Mouse (Mus musculus): Measurements from ENCODE around the gene Bst1. TPM values are rescaled to one million over a fixed set of nuclear protein-coding genes. Genes with fewer than 3 reads are reported as not detected.
A peak's percentile ranks its signal among the peaks of the same experiment; 100 is the strongest.

The Bst1 gene
- polyA plus RNA-seq, 1 experiment from 2014 or later: 0.26 TPM

- WGBS (ENCODE audit: insufficient replicate concordance): 77% methylated on average over 11 of the region's 11 CpGs
- Histone ChIP-seq H3K4me2 (no peak overlapping the region), H3K9ac (no peak overlapping the region), H3K4me1 (no peaks in the 10 kb centered on the region), H3K4me3 (no peak overlapping the region), H3K36me3 (no peaks in the 10 kb centered on the region), H3K27ac (no peak overlapping the region), H3K27me3 (replicated peaks) (no peaks in the 10 kb centered on the region), H3K9me3 (replicated peaks) (no peaks in the 10 kb centered on the region)
- ATAC-seq: no peak
Observed at GRCm38 (mm10) chr5:43820785-43821184, 2.1 kb downstream of the Bst1 start.

DNA sequence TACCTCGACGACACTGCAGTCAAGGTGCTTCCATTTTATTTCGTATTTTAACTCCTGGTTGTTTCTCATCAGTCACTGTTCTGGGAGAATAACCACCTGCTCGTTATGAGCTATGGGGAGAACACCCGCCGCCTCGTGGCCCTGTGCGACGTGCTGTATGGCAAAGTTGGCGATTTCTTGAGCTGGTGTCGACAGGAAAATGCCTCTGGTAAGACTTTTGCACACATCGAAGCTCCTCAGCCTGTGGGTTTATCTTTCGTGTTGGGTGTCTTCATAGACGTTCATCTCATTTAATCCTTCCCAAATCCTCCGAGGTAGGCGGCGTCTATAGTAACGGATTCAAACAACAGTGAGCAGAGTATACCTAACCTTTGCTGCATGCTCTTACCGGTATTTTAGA lies 2.9 kb downstream of the Bst1 start, which contains the start of gene Fbxl5:
Fbxl5 (minus strand) TSS at position 101 of the 400 bp plus-strand sequence.
- H3K9me3 ChIP-seq (replicated peaks): no peaks in the 10 kb centered on the region
- no peaks in the 10 kb centered on the region for H3K27me3 ChIP-seq (replicated peaks)
- WGBS (ENCODE audit: insufficient replicate concordance): 74% methylated on average over 19 of the region's 19 CpGs
- no peaks in the 10 kb centered on the region for H3K36me3 ChIP-seq
- no peak for ATAC-seq
- H3K4me2 ChIP-seq: no peak within 1 kb of the TSS
- no peak within 1 kb of the TSS for H3K27ac ChIP-seq
- no peaks in the 10 kb centered on the region for H3K4me1 ChIP-seq
- H3K4me3 ChIP-seq: no peak within 1 kb of the TSS
- no peak within 1 kb of the TSS for H3K9ac ChIP-seq

GRCm38 (mm10) chr5:43822199-43822598 lies 3.5 kb downstream of the Bst1 start:
- Histone ChIP-seq H3K4me1 (no peaks in the 10 kb centered on the region), H3K4me2 (no peak overlapping the region), H3K4me3 (no peak overlapping the region)

GRCm38 (mm10) chr5:43822824-43823223 lies 4.1 kb downstream of the Bst1 start:
- H3K27ac ChIP-seq: no peak overlapping the region
- 62% methylated on average over 3 of the region's 3 CpGs for WGBS (ENCODE audit: insufficient replicate concordance)
- no peak for ATAC-seq
- no peak overlapping the region for H3K4me2 ChIP-seq
- H3K9me3 ChIP-seq (replicated peaks): no peaks in the 10 kb centered on the region
- no peaks in the 10 kb centered on the region for H3K36me3 ChIP-seq
- no peak overlapping the region for H3K9ac ChIP-seq
- no peak overlapping the region for H3K4me3 ChIP-seq
- no peaks in the 10 kb centered on the region for H3K27me3 ChIP-seq (replicated peaks)
- no peaks in the 10 kb centered on the region for H3K4me1 ChIP-seq

More at GRCm38 (mm10) chr5:43822199-43822598, 3.5 kb downstream of the Bst1 start:
- ATAC-seq: no peak
- no peaks in the 10 kb centered on the region for H3K36me3 ChIP-seq
- H3K27ac ChIP-seq: no peak overlapping the region
- 84% methylated on average over 8 of the region's 8 CpGs for WGBS (ENCODE audit: insufficient replicate concordance)
- no peak overlapping the region for H3K9ac ChIP-seq
- no peaks in the 10 kb centered on the region for H3K27me3 ChIP-seq (replicated peaks)
- H3K9me3 ChIP-seq (replicated peaks): no peaks in the 10 kb centered on the region

- H3K4me3 ChIP-seq: no peak overlapping the region
- no peaks in the 10 kb centered on the region for H3K27me3 ChIP-seq (replicated peaks)
- H3K4me1 ChIP-seq: no peaks in the 10 kb centered on the region
- WGBS (ENCODE audit: insufficient replicate concordance): 64% methylated on average over 3 of the region's 3 CpGs
- no peak overlapping the region for H3K27ac ChIP-seq
- H3K36me3 ChIP-seq: no peaks in the 10 kb centered on the region
- no peak for ATAC-seq
- H3K9ac ChIP-seq: no peak overlapping the region
- H3K4me2 ChIP-seq: no peak overlapping the region
- no peaks in the 10 kb centered on the region for H3K9me3 ChIP-seq (replicated peaks)
Observed at GRCm38 (mm10) chr5:43824580-43824979, 5.9 kb downstream of the Bst1 start.

DNA sequence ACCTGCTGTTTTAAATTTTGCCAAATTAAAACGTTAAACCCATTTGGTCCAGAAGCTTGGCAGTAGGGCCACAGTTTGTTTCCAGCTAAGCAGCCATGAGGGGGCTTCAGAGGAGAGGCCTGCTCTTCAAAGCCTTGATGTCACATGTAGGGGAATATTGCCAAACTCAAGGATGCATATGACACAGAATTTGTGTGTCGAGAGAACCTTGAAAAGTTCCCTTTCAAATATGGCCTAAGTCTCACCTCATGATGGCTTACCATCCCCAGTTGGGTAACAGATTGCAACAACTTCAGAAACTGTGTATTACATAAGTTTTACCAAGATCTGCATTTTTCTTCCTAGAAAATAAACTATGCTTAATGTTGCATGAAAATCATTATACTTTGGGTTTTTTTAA lies 8.2 kb downstream of the Bst1 start:
- no peak for ATAC-seq
- no peaks in the 10 kb centered on the region for H3K9me3 ChIP-seq (replicated peaks)
- no peak overlapping the region for H3K4me2 ChIP-seq
- H3K27ac ChIP-seq: no peak overlapping the region
- no peak overlapping the region for H3K4me3 ChIP-seq
- H3K27me3 ChIP-seq (replicated peaks): no peaks in the 10 kb centered on the region
- no peaks in the 10 kb centered on the region for H3K36me3 ChIP-seq
- WGBS (ENCODE audit: insufficient replicate concordance): 69% methylated on average over 2 of the region's 2 CpGs
- H3K4me1 ChIP-seq: no peaks in the 10 kb centered on the region
- H3K9ac ChIP-seq: no peak overlapping the region

DNA sequence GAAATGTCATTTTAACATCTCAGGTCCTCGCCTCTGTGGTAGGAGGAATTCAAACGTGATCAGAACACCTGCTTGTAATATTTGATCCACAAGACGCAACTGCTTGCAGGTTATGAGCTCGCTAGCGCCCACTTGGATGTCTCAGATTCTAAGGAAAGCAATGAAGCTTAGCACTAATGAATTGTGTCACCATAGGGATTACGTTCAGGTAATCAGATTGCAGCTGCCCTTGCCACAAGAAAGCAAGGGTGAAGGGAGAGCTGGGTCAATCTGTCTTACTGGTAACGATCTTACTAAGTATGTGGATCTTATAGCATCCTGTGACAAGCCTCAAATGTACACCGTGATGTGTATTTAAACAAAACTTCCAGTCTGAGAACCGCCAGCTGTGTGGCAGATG lies 8.7 kb downstream of the Bst1 start:
- no peak overlapping the region for H3K9ac ChIP-seq
- no peaks in the 10 kb centered on the region for H3K9me3 ChIP-seq (replicated peaks)
- H3K4me1 ChIP-seq: no peaks in the 10 kb centered on the region
- H3K27ac ChIP-seq: no peak overlapping the region
- WGBS (ENCODE audit: insufficient replicate concordance): 71% methylated on average over 9 of the region's 9 CpGs
- H3K27me3 ChIP-seq (replicated peaks): no peaks in the 10 kb centered on the region
- H3K4me3 ChIP-seq: no peak overlapping the region
- no peak for ATAC-seq
- no peak overlapping the region for H3K4me2 ChIP-seq
- H3K36me3 ChIP-seq: no peaks in the 10 kb centered on the region

GRCm38 (mm10) chr5:43836590-43836989 lies 17.9 kb downstream of the Bst1 start:
- H3K27ac ChIP-seq: no peak overlapping the region
- no peak overlapping the region for H3K4me2 ChIP-seq
- H3K4me3 ChIP-seq: no peak overlapping the region
- no peaks in the 10 kb centered on the region for H3K9me3 ChIP-seq (replicated peaks)
- no peaks in the 10 kb centered on the region for H3K36me3 ChIP-seq
- 0 out of 2 replicates have a peak, but pooled peaks cover 2% of the 10 kb centered on the region for H3K4me1 ChIP-seq
- no peaks in the 10 kb centered on the region for H3K27me3 ChIP-seq (replicated peaks)
- 78% methylated on average over 7 of the region's 7 CpGs for WGBS (ENCODE audit: insufficient replicate concordance)
- no peak for ATAC-seq
- H3K9ac ChIP-seq: no peak overlapping the region

- H3K27me3 ChIP-seq (replicated peaks): no peaks in the 10 kb centered on the region
- no peak overlapping the region for H3K4me3 ChIP-seq
- no peak overlapping the region for H3K4me2 ChIP-seq
- WGBS (ENCODE audit: insufficient replicate concordance): 30% methylated on average over 5 of the region's 5 CpGs
- no peaks in the 10 kb centered on the region for H3K9me3 ChIP-seq (replicated peaks)
- H3K27ac ChIP-seq: no peak overlapping the region
- H3K9ac ChIP-seq: no peak overlapping the region
- 0 out of 2 replicates have a peak, but pooled peaks cover 5% of the 10 kb centered on the region for H3K4me1 ChIP-seq
- H3K36me3 ChIP-seq: no peaks in the 10 kb centered on the region
- ATAC-seq: no peak
Observed at GRCm38 (mm10) chr5:43837372-43837771, 18.7 kb downstream of the Bst1 start.

- no peak overlapping the region; the same call in 1 of the 2 replicates for H3K4me3 ChIP-seq
- no peaks in the 10 kb centered on the region for H3K36me3 ChIP-seq
- peak overlapping the region; percentile 42 for H3K4me2 ChIP-seq
- H3K9ac ChIP-seq: no peak overlapping the region
- H3K9me3 ChIP-seq (replicated peaks): 0 out of 2 replicates have a peak, but pooled peaks cover 6% of the 10 kb centered on the region
- no peak for ATAC-seq
- 0 out of 2 replicates have a peak, but pooled peaks cover 5% of the 10 kb centered on the region for H3K4me1 ChIP-seq
- H3K27ac ChIP-seq: no peak overlapping the region
- WGBS (ENCODE audit: insufficient replicate concordance): 37% methylated on average over 11 of the region's 11 CpGs
- H3K27me3 ChIP-seq (replicated peaks): no peaks in the 10 kb centered on the region
Observed at GRCm38 (mm10) chr5:43841144-43842010, 22.7 kb downstream of the Bst1 start.

DNA sequence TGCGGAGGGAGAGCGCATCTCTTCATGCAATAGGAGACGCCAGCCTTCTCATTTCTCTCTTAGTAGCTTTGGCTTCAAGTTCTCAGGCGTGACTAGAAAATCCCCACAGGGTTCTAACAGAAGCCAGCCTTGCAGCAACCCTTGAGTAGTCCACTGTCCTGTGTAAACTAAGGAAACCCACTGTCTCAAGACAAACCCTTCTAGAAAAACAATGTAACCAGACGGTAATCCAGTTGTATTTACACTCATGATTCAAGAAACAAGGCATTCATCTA lies 23.3 kb downstream of the Bst1 start:
- Histone ChIP-seq H3K9ac (no peak overlapping the region), H3K4me1 (0 out of 2 replicates have a peak, but pooled peaks cover 5% of the 10 kb centered on the region), H3K9me3 (replicated peaks) (0 out of 2 replicates have a peak, but pooled peaks cover 6% of the 10 kb centered on the region), H3K36me3 (no peaks in the 10 kb centered on the region), H3K4me2 (peak overlapping the region; percentile 42), H3K4me3 (no peak overlapping the region; the same call in 1 of the 2 replicates), H3K27ac (no peak overlapping the region), H3K27me3 (replicated peaks) (no peaks in the 10 kb centered on the region)
- ATAC-seq: no peak
- 74% methylated on average over 5 of the region's 5 CpGs for WGBS (ENCODE audit: insufficient replicate concordance)

- 0 out of 2 replicates have a peak, but pooled peaks cover 5% of the 10 kb centered on the region for H3K4me1 ChIP-seq
- H3K36me3 ChIP-seq: no peaks in the 10 kb centered on the region
- 67% methylated on average over 3 of the region's 3 CpGs for WGBS (ENCODE audit: insufficient replicate concordance)
- H3K27me3 ChIP-seq (replicated peaks): no peaks in the 10 kb centered on the region
- H3K4me3 ChIP-seq: no peak overlapping the region
- 0 out of 2 replicates have a peak, but pooled peaks cover 6% of the 10 kb centered on the region for H3K9me3 ChIP-seq (replicated peaks)
- no peak overlapping the region for H3K4me2 ChIP-seq
- no peak for ATAC-seq
- no peak overlapping the region for H3K9ac ChIP-seq
- no peak overlapping the region for H3K27ac ChIP-seq
Observed at GRCm38 (mm10) chr5:43842576-43843155, 24.0 kb downstream of the Bst1 start.

Data from liver, embryonic 12.5 days (tissue).